Mouse (Mus musculus) myocyte (in vitro differentiated cells): Measurements from ENCODE around the gene Sdccag8. TPM values are rescaled to one million over a fixed set of nuclear protein-coding genes. Genes with fewer than 3 reads are reported as not detected.
A peak's percentile ranks its signal among the peaks of the same experiment; 100 is the strongest.

ENCODE experiments used
- H3K27me3 ChIP-seq: one replicate; pipeline ENCODE4 v1.6.1; 2011; ENCODE audit not compliant: control insufficient read depth, insufficient read depth, insufficient read length
- H3K36me3 ChIP-seq: one replicate; pipeline ENCODE4 v1.6.1; 2011; ENCODE audit not compliant: control insufficient read depth, insufficient read depth
- H3K4me2 ChIP-seq: one replicate; pipeline ENCODE4 v1.6.1; 2011; ENCODE audit warnings: low read depth, control low read depth
- H3K4me3 ChIP-seq: one replicate; pipeline ENCODE4 v1.5.1; 2011; ENCODE audit warnings: mild to moderate bottlenecking, control low read depth, moderate library complexity
- H3K79me2 ChIP-seq: one replicate; pipeline ENCODE4 v1.6.1; 2011; ENCODE audit not compliant: control insufficient read depth, insufficient read depth
- H3ac ChIP-seq: one replicate; pipeline ENCODE4 v1.6.1; 2011; ENCODE audit not compliant: control insufficient read depth, insufficient read length
- CEBPB ChIP-seq: IDR thresholded peaks from 2 replicates; pipeline ENCODE4 v1.6.1; 2011; ENCODE audit warnings: mild to moderate bottlenecking, moderate library complexity; ENCODE audit not compliant: poor library complexity, insufficient read depth, severe bottlenecking
- E2F4 ChIP-seq: IDR thresholded peaks from one replicate; pipeline ENCODE4 v1.6.1; 2011; ENCODE audit warnings: mild to moderate bottlenecking, control low read depth, moderate library complexity; ENCODE audit not compliant: insufficient read depth
- MAX ChIP-seq: IDR thresholded peaks from one replicate; pipeline ENCODE4 v1.6.1; 2011; ENCODE audit warnings: low read depth, mild to moderate bottlenecking, control low read depth
- MYOD1 ChIP-seq, 3 experiments: IDR thresholded peaks; one replicate each; pipeline ENCODE4 v1.6.1; 2011; ENCODE audit warnings: control low read depth in 2 of 3, low read depth in 2 of 3, mild to moderate bottlenecking in 2 of 3, moderate library complexity in 1 of 3; ENCODE audit not compliant: insufficient read length in 2 of 3, control insufficient read depth in 1 of 3
- MYOG ChIP-seq, 3 experiments: IDR thresholded peaks; one replicate each; pipeline ENCODE4 v1.6.1; 2011; ENCODE audit warnings: control low read depth in 2 of 3, low read depth in 2 of 3, mild to moderate bottlenecking in 2 of 3; ENCODE audit not compliant: insufficient read length in 2 of 3, control insufficient read depth in 1 of 3, insufficient read depth in 1 of 3
- POLR2A ChIP-seq: IDR thresholded peaks from one replicate; pipeline ENCODE4 v1.6.1; 2011; ENCODE audit warnings: low read depth, mild to moderate bottlenecking, control low read depth, moderate library complexity; ENCODE audit not compliant: insufficient read length
- POLR2AphosphoS2 ChIP-seq: IDR thresholded peaks from one replicate; pipeline ENCODE4 v1.6.1; 2011; ENCODE audit warnings: low read depth, control low read depth; ENCODE audit not compliant: insufficient read length
- REST ChIP-seq: IDR thresholded peaks from one replicate; pipeline ENCODE4 v1.6.1; 2011; ENCODE audit warnings: mild to moderate bottlenecking, control low read depth, moderate library complexity; ENCODE audit not compliant: insufficient read depth, insufficient read length
- SRF ChIP-seq: IDR thresholded peaks from one replicate; pipeline ENCODE4 v1.6.1; 2011; ENCODE audit warnings: low read depth; ENCODE audit not compliant: control insufficient read depth, insufficient read length
- TCF12 ChIP-seq: IDR thresholded peaks from one replicate; pipeline ENCODE4 v1.6.1; 2011; ENCODE audit warnings: mild to moderate bottlenecking, control low read depth; ENCODE audit not compliant: poor library complexity, insufficient read depth, severe bottlenecking
- TCF3 ChIP-seq: IDR thresholded peaks from one replicate; pipeline ENCODE4 v1.6.1; 2011; ENCODE audit warnings: low read depth, control low read depth; ENCODE audit not compliant: insufficient read length
- USF1 ChIP-seq: IDR thresholded peaks from one replicate; pipeline ENCODE4 v1.6.1; 2011; ENCODE audit warnings: low read depth, mild to moderate bottlenecking, control low read depth, moderate library complexity
- polyA plus RNA-seq: library from polyadenylated mRNA; unstranded; fragments of >200 nt; fragmentation: generic; extraction: Trizol; gene quantifications from one replicate; pipeline ENCODE4 v1.2.1, GENCODE M21; 2012; ENCODE audit warnings: missing spikeins

The Sdccag8 gene
- polyA plus RNA-seq, 1 experiment = 8.4 TPM

DNA sequence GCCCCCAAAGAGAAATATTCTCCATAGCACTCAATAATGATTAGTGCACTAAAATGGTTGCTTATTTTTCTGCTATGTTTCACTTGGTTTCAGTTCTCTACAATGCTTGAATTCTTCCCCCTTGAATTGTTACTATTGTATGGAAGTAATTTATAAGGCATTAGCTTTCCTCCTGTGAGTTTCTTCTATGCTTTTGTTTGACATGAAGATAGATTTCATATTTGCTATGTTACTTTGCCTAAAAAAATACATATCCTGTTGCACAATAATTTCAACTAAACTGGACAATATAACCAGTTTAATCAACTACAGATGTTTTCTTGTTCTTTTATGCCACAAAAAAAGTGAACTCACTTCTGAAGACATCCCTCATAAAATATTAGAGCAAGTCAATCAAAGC is 4.3 kb upstream of the Sdccag8 start:
- no peak overlapping the region for H3ac ChIP-seq
- TF ChIP-seq POLR2AphosphoS2 (no peak), CEBPB (0 out of 2 replicates have a peak, but pooled peaks have one; percentile 10), SRF (no peak), USF1 (no peak), MAX (no peak), MYOG (IDR thresholded peaks at IDR 0.05; ENCODE audit: control insufficient read depth in 1 of 3, insufficient read depth in 1 of 3, insufficient read length in 2 of 3, low read depth in 2 of 3) (no peak)
- H3K4me2 ChIP-seq = peak overlapping the region; percentile 86
- peaks cover 83% of the 10 kb centered on the region for H3K79me2 ChIP-seq
- no peaks in the 10 kb centered on the region for H3K36me3 ChIP-seq
- H3K4me3 ChIP-seq = no peak overlapping the region
- H3K27me3 ChIP-seq = no peaks in the 10 kb centered on the region

DNA sequence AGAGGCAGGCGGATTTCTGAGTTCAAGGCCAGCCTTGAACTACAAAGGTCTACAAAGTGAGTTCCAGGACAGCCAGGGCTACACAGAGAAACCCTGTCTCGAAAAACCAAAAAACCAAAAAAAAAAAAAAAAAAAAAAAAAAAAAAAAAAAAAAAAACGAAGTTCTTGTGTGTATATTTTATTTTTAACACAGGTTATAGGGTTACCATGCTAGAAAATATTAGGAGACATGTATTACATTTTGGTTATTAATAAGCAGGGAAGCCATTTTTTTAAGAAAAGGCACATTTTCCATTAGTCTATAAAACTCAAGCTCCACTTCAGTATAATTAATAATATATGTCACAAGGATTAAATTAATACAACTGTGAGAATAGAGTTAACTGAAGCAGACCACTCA is 2.6 kb upstream of the Sdccag8 start:
- Histone ChIP-seq H3K79me2 (peaks cover 83% of the 10 kb centered on the region), H3K27me3 (no peaks in the 10 kb centered on the region), H3K36me3 (no peaks in the 10 kb centered on the region), H3K4me3 (peak overlapping the region; percentile 79), H3K4me2 (peak overlapping the region; percentile 86), H3ac (no peak overlapping the region)
- TF ChIP-seq SRF (no peak), MYOD1 (IDR thresholded peaks at IDR 0.05; ENCODE audit: control insufficient read depth in 1 of 3, insufficient read length in 2 of 3, low read depth in 2 of 3) (no peak), POLR2A (no peak), TCF3 (no peak), TCF12 (no peak), CEBPB (no peak), E2F4 (no peak), MAX (no peak), USF1 (no peak), POLR2AphosphoS2 (no peak), MYOG (IDR thresholded peaks at IDR 0.05; ENCODE audit: control insufficient read depth in 1 of 3, insufficient read depth in 1 of 3, insufficient read length in 2 of 3, low read depth in 2 of 3) (no peak), REST (no peak)

DNA sequence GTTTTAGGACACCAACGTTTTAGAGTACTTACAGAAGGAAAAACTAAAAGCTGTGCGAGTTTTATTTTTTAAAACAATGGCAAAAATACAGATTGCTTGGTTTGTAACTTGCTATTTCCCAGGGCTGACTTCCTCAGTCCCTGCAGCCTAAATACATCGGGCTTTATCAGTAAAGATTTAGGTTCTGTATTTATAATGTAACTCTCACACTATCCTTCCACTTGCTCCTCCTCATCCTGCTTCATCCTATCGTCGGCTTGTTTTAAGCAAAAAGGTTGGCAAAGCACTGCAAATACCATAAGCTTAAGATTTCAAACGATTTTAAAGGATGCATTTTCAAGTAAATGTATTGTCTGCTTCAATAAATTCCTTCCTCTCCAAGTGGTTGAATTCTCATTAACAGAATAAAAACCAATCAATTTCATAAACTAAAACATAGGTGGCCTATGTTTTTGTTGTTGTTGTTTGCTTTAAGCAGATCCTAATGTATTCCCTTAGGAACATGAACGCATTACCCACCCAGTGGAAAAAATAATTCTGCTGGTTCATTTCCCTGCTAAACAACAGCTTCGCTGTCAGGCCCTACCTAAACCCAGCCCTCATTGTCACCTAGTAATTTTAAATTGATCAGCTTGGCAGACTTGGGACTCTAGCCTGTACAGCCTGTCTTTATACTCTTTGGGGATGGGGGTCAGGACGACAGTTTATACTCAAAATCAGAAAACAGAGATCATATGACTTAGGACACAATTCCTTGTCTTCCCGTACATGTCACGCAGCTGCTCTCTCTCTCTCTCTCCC is 1.8 kb upstream of the Sdccag8 start:
- no peak for TF ChIP-seq REST
- TF ChIP-seq TCF12 = no peak
- TF ChIP-seq MYOG (IDR thresholded peaks at IDR 0.05; ENCODE audit: control insufficient read depth in 1 of 3, insufficient read depth in 1 of 3, insufficient read length in 2 of 3, low read depth in 2 of 3) = no peak
- TF ChIP-seq MYOD1 (IDR thresholded peaks at IDR 0.05; ENCODE audit: control insufficient read depth in 1 of 3, insufficient read length in 2 of 3, low read depth in 2 of 3) = no peak
- TF ChIP-seq MAX = no peak
- TF ChIP-seq CEBPB = no peak
- no peak for TF ChIP-seq TCF3
- no peak for TF ChIP-seq E2F4
- TF ChIP-seq SRF = no peak
- TF ChIP-seq POLR2A = no peak
- TF ChIP-seq USF1 = no peak
- peak overlapping the region; percentile 85 for H3ac ChIP-seq
- peak overlapping the region; percentile 79 for H3K4me3 ChIP-seq
- H3K4me2 ChIP-seq = peak overlapping the region; percentile 86
- H3K27me3 ChIP-seq = no peaks in the 10 kb centered on the region
- peaks cover 77% of the 10 kb centered on the region for H3K79me2 ChIP-seq
- H3K36me3 ChIP-seq = no peaks in the 10 kb centered on the region

DNA sequence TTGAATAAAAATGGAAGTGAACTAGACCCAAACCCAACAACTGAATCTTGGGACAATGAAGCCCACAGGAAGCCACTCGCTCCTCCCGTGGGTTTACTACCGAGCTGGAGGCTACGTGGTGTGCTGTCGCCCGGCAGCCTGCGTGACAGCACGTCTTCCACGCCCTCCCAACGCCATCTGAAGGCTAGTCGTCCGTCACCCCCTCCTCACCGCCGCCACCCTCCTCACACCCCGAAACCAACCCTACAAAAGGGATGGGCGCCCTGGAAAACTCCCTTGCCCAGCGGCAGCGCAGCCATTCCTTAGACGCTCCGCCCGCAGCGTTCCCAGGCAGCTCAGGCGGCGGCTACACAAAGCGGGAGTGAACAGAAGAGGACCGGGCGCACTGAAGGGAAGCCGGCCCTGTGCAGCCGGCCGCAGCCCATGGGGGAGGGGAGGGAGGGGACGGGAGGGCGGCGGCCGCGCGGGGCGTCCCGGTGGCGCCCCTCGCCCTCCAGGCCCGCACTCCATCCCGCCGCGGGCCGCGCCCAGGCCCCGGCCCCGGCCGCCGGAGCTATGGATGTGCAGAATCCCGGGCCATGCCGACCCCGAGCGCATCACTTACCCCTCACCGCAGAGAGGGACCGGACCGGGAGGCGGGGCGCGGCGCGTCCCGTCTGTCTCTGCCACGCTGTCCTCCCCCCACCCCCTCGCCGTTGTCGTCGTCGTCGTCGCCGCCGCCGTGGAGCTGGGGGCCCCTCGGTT is 996 bp upstream of the Sdccag8 start:
- Histone ChIP-seq H3K4me2 (peak overlapping the region; percentile 86), H3ac (peak overlapping the region; percentile 85), H3K36me3 (no peaks in the 10 kb centered on the region), H3K27me3 (no peaks in the 10 kb centered on the region), H3K79me2 (peaks cover 70% of the 10 kb centered on the region), H3K4me3 (peak overlapping the region; percentile 79)
- TF ChIP-seq SRF = no peak
- no peak for TF ChIP-seq TCF3
- peak; percentile 80 for TF ChIP-seq POLR2AphosphoS2
- no peak for TF ChIP-seq TCF12
- no peak for TF ChIP-seq CEBPB
- TF ChIP-seq USF1 = no peak
- peak in 1 of 3 experiments; percentile 9 for TF ChIP-seq MYOD1 (IDR thresholded peaks at IDR 0.05; ENCODE audit: control insufficient read depth in 1 of 3, insufficient read length in 2 of 3, low read depth in 2 of 3)
- no peak for TF ChIP-seq MAX
- TF ChIP-seq E2F4 = no peak
- TF ChIP-seq MYOG (IDR thresholded peaks at IDR 0.05; ENCODE audit: control insufficient read depth in 1 of 3, insufficient read depth in 1 of 3, insufficient read length in 2 of 3, low read depth in 2 of 3) = peak in 1 of 3 experiments; percentile 8
- peak; percentile 76 for TF ChIP-seq POLR2A
- TF ChIP-seq REST = no peak

DNA sequence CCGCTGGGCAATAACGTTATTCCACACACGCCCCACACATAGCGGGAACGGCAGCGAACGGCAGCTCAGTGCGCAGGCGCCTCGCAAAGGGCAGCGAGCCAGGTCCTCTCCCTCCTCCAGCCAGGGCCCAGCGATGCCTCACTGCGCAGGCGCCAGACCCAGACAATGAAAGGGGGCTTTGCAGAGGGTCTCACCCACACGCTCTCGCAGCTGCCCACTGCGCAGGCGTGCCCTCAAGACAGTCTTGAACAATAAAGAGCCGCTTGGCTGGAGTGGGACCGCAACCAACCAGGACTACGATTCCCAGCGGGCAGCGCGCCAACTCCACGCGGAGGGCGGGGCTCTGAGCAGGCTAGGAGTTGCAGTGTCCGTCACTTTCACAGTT is 432 bp upstream of the Sdccag8 start, which contains the start of gene Cep170:
Cep170 (minus strand) TSS at position 32 of the 385 bp plus-strand sequence.
- no peaks in the 10 kb centered on the region for H3K27me3 ChIP-seq
- peaks cover 64% of the 10 kb centered on the region for H3K79me2 ChIP-seq
- H3K4me2 ChIP-seq = peak within 1 kb of the TSS; percentile 88
- peak within 1 kb of the TSS; percentile 85 for H3ac ChIP-seq
- TF ChIP-seq TCF12 = no peak
- peak in 1 of 3 experiments; percentile 24 for TF ChIP-seq MYOG (IDR thresholded peaks at IDR 0.05; ENCODE audit: control insufficient read depth in 1 of 3, insufficient read depth in 1 of 3, insufficient read length in 2 of 3, low read depth in 2 of 3)
- TF ChIP-seq REST = no peak
- TF ChIP-seq TCF3 = no peak
- peak; percentile 78 for TF ChIP-seq POLR2A
- TF ChIP-seq E2F4 = no peak
- TF ChIP-seq CEBPB = no peak
- no peak for TF ChIP-seq SRF
- TF ChIP-seq MAX = no peak
- peak; percentile 73 for TF ChIP-seq POLR2AphosphoS2
- no peak for TF ChIP-seq USF1
- H3K36me3 ChIP-seq = no peaks in the 10 kb centered on the region
- H3K4me3 ChIP-seq = peak within 1 kb of the TSS; percentile 79
